Mouse (Mus musculus) midbrain, embryonic 12.5 days (tissue): ENCODE measurements at regions not wholly inside any gene's neighbourhood (a gene's known extent, or its start where the extent isn't known, plus 50 kb on each side); places are given as distances from the start of the nearest gene placed in this dataset.

Source experiments
- ATAC-seq: fragments of 200-750 bp; cut with Nextera tagmentation; 2 replicates; pipeline ENCODE4 v1.8.0; 2017; ENCODE audit warnings: low read depth, moderate TSS enrichment, moderate library complexity; ENCODE audit not compliant: low FRiP score
- H3K27ac ChIP-seq: fragments of 300-500 bp; sonication (generic); replicated peaks from 2 replicates; pipeline ENCODE4 v1.5.1; 2016; ENCODE audit warnings: mild to moderate bottlenecking
- H3K27me3 ChIP-seq: fragments of 300-500 bp; sonication (generic); 2 replicates; pipeline ENCODE4 v1.6.1; 2016; ENCODE audit warnings: mild to moderate bottlenecking
- H3K36me3 ChIP-seq: fragments of 300-500 bp; sonication (generic); 2 replicates; pipeline ENCODE4 v1.6.1; 2016
- H3K4me1 ChIP-seq: fragments of 300-500 bp; sonication (generic); 2 replicates; pipeline ENCODE4 v1.6.1; 2016
- H3K4me2 ChIP-seq: fragments of 300-500 bp; sonication (generic); replicated peaks from 2 replicates; pipeline ENCODE4 v1.6.1; 2016; ENCODE audit warnings: mild to moderate bottlenecking, moderate library complexity
- H3K4me3 ChIP-seq: fragments of 300-500 bp; sonication (generic); 2 replicates; pipeline ENCODE4 v1.5.1; 2016; ENCODE audit warnings: mild to moderate bottlenecking
- H3K9ac ChIP-seq: fragments of 300-500 bp; sonication (generic); replicated peaks from 2 replicates; pipeline ENCODE4 v1.6.1; 2016; ENCODE audit warnings: mild to moderate bottlenecking, moderate library complexity
- H3K9me3 ChIP-seq: fragments of 300-500 bp; sonication (generic); 2 replicates; pipeline ENCODE4 v1.6.1; 2016; ENCODE audit warnings: mild to moderate bottlenecking
- WGBS: fragments of 180-500 bp; shearing (Covaris S2); methylation state at CpG from one replicate; pipeline ENCODE4 v1.1.7; 2016; 5-methylcytosine and 5-hydroxymethylcytosine counted together

DNA sequence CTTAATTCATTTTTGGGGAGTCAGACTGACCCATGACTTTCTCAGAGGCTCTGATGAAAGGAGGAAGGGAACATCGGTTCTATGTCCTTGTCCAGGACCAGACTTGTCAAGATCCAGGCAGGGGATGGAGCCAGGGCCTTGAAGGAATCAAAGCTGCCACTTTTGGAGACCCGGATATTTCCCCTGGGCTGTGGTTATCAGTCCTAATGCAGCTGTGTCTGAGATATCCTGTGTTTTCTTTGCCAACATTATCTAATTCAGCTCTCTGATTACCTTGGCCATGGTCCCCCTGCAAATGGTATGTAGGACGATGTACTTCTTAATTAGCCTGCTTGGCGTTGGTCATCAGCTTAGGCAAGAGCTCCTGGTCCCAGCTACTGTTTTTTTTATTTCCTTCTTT lies 127.6 kb downstream of the Fam114a2 start:
- WGBS: 85% methylated on average over 4 of the region's 4 CpGs
- Histone ChIP-seq H3K9ac (no peak overlapping the region), H3K27me3 (no peaks in the 10 kb centered on the region), H3K4me1 (no peaks in the 10 kb centered on the region), H3K9me3 (no peaks in the 10 kb centered on the region), H3K4me2 (no peak overlapping the region), H3K36me3 (no peaks in the 10 kb centered on the region), H3K4me3 (no peak overlapping the region), H3K27ac (no peak overlapping the region)
- ATAC-seq: no peak
